Mouse (Mus musculus) midbrain, embryonic 14.5 days (tissue): ENCODE measurements around the gene Olfr315. TPM values are rescaled to one million over a fixed set of nuclear protein-coding genes. Genes with fewer than 3 reads are reported as not detected.

Experiments
- polyA plus RNA-seq: library from polyadenylated mRNA; unstranded; fragments of >200 nt; fragmentation: Nextera tagmentation; extraction: Ambion mirVana; gene quantifications from 2 replicates; pipeline ENCODE4 v1.2.1, GENCODE M21; 2014

Gene Olfr315
- polyA plus RNA-seq, 1 experiment from 2014 or later, result not detected

Other genes starting within 250 kb of the Olfr315 start
- not detected in 2 replicates for gene Olfr330, start 238.4 kb upstream of the Olfr315 start, polyA plus RNA-seq
- not detected in 2 replicates for gene Olfr329-ps, start 226.8 kb upstream of the Olfr315 start, polyA plus RNA-seq
- gene Olfr328, start 217.6 kb upstream of the Olfr315 start, polyA plus RNA-seq, result 0.12 TPM in 1 of 2 replicates, not detected in the other
- not detected in 2 replicates for gene Olfr224, start 202.6 kb upstream of the Olfr315 start, polyA plus RNA-seq
- gene Olfr325, start 195.5 kb upstream of the Olfr315 start, polyA plus RNA-seq, result not detected in 2 replicates
- gene Olfr324, start 178.1 kb upstream of the Olfr315 start, polyA plus RNA-seq, result not detected in 2 replicates
- gene 2210407C18Rik, start 157.1 kb upstream of the Olfr315 start, polyA plus RNA-seq, result not detected in 2 replicates
- gene Olfr323, start 142.7 kb upstream of the Olfr315 start, polyA plus RNA-seq, result not detected in 2 replicates
- gene Trim58, start 132.7 kb upstream of the Olfr315 start, polyA plus RNA-seq, result 0.09 and 0.16 TPM in 2 replicates
- gene Olfr322, start 114.4 kb upstream of the Olfr315 start, polyA plus RNA-seq, result not detected in 2 replicates
- gene Olfr320, start 92.1 kb upstream of the Olfr315 start, polyA plus RNA-seq, result not detected in 2 replicates
- not detected in 2 replicates for gene Olfr319, start 74.0 kb upstream of the Olfr315 start, polyA plus RNA-seq
- gene Olfr318, start 49.2 kb upstream of the Olfr315 start, polyA plus RNA-seq, result not detected in 2 replicates
- 0.19 and 0.25 TPM in 2 replicates for gene Olfr317, start 34.0 kb upstream of the Olfr315 start, polyA plus RNA-seq
- not detected in 2 replicates for gene Olfr316, start 20.5 kb upstream of the Olfr315 start, polyA plus RNA-seq
- not detected in 2 replicates for gene Olfr314, start 9.8 kb downstream of the Olfr315 start, polyA plus RNA-seq
- 6.6 and 11.4 TPM in 2 replicates for gene Fam183b, start 28.8 kb downstream of the Olfr315 start, polyA plus RNA-seq
- not detected in 2 replicates for gene Olfr313, start 41.8 kb downstream of the Olfr315 start, polyA plus RNA-seq
- not detected in 2 replicates for gene Olfr312, start 56.0 kb downstream of the Olfr315 start, polyA plus RNA-seq
- gene Olfr311, start 66.1 kb downstream of the Olfr315 start, polyA plus RNA-seq, result not detected in 2 replicates
- gene Gm12258, start 74.0 kb downstream of the Olfr315 start, polyA plus RNA-seq, result 23.7 and 26.8 TPM in 2 replicates
- 9.1 and 14.4 TPM in 2 replicates for gene 2810021J22Rik, start 94.0 kb downstream of the Olfr315 start, polyA plus RNA-seq
- gene Zfp39, start 131.0 kb downstream of the Olfr315 start, polyA plus RNA-seq, result 5.9 and 9.1 TPM in 2 replicates
- gene Btnl10, start 144.7 kb downstream of the Olfr315 start, polyA plus RNA-seq, result 0.09 TPM in 1 of 2 replicates, not detected in the other
- gene Rnf187, start 165.7 kb downstream of the Olfr315 start, polyA plus RNA-seq, result 641 and 678 TPM in 2 replicates
- gene Hist3h2ba, start 175.7 kb downstream of the Olfr315 start, polyA plus RNA-seq, result 239 and 784 TPM in 2 replicates
- gene Hist3h2a, start 181.5 kb downstream of the Olfr315 start, polyA plus RNA-seq, result 129 and 130 TPM in 2 replicates
- 1.1 and 1.3 TPM in 2 replicates for gene Trim17, start 181.5 kb downstream of the Olfr315 start, polyA plus RNA-seq
- 18.6 and 20.8 TPM in 2 replicates for gene Trim11, start 204.9 kb downstream of the Olfr315 start, polyA plus RNA-seq